Mouse (Mus musculus) 3134 (cell line): Measurements from ENCODE around the gene Phldb2.

Source experiments
- DNase-seq: peaks from one replicate; pipeline ENCODE4 v3.0.0-alpha.2; 2011; ENCODE audit warnings: low spot score; ENCODE audit not compliant: insufficient read length; ENCODE audit errors: extremely low read depth

Phldb2 gene

DNA sequence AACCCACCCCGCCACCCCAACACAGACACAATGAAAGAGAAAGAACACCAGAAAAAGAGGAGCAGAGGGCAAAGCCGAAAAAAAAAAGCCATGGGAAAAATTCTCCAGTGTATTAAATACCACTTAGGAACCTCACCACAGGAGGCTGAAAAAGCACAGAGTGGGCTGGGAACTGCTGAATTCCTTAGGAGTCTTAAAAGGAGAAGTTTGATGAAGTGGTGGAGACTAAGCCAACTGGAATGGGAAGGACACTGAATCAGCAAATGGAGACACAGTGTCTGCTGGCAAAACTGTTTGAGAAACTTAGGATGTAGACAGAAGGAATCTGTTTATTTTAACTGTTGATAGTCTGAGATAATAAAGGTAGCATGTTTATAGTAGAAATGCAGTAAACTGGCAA is 154.8 kb downstream of the Phldb2 start:
- no peak for DNase-seq

DNA sequence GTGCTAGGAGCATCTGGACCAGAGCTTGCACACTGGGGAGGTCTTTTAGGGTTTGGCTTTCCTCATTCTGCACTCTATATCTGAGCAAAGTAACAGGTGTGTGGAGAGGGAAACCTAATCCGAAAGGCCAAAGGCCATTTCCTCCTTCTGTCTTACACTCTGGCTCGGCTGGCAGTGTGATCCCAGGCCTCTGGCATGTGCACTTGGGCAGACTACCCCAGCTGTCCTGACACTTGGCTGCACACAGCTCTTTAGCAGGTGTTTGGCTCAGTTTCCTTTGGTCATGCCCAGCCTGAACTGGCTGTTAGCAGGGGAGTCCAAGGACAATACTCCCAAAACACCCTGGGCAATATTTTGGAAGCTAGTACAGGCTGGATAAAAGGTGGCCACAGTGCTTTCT is 156.6 kb downstream of the Phldb2 start:
- no peak for DNase-seq

DNA sequence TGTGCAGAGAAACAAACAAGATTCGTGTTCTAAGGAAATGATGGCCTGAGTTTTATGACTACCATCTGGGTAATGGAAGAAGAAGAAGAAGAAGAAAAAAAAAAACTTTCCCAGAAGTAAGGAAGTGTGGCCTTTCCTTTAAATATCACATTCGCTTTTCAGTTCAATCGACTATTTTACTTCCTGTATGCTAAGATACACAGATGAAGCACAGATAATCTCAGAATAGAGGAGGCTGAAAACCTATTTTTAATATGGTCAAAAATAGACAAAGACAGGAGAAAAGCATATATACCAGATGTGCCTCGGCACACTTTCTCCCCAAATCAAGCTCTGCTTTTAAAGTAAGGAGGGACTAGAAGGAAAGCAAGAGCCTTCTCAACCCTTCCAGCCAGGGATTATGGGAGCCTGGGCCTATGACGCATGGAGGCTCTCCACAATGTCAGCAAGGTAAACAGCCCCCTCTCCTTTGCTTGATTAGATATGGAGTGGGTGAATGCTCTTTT is 158.2 kb downstream of the Phldb2 start:
- no peak for DNase-seq

DNA sequence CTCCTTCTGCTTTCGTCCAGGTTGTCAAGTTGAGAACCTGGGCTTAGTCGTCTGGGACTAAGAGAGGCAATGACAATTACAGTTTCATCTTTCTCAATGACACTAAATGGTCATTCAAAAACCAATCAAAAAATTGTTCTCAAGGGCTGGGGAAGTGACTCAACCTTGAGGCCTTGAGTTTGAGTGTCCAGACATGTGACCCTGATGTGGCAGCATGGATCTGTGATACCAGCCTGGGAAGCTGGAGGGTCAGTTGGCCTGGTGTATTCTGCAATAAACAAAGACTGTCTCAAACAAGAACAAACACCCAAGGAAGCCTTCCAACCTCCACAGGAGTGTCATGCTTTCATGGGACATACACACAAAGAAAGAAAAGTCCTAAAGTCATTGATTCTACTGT is 160.6 kb downstream of the Phldb2 start:
- DNase-seq: no peak

DNA sequence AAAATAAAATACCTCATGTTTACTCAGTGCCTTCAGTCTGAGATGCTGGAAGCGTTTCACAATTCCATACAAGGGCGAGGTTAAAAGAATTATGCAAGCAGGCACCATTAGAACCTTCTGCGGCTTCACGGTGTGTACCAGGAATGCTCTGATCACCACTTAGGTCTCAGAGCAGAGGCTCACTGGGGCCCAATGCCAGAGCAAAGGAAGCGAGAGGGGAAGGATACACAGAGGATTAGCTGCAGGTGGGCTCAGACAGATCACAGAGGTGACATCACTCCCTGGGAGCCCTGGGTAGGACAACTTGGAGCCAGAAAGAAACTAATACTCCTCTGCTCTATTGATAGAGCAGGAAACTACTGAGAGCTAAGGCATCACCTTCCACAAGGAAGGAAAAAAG is 162.1 kb downstream of the Phldb2 start:
- DNase-seq: no peak

DNA sequence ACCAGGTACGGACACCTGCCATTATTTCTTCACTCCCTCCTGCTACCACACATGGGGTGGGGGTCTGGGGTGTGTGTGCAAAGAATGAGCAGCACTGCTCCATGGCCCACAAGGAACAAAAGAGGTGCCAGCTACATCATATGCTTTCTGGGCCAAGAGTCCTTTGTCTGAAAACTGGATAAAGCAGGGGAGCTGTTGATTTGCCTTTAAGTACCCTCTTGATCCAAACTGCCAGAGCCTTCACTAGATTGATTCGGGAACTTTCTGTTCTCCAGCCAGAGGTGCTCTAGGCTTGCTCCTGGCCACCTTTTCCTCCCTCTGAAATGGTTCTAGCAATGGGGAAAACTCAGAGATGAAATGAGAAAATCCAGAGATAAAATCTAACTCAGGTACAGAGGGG is 164.1 kb downstream of the Phldb2 start:
- DNase-seq: no peak

DNA sequence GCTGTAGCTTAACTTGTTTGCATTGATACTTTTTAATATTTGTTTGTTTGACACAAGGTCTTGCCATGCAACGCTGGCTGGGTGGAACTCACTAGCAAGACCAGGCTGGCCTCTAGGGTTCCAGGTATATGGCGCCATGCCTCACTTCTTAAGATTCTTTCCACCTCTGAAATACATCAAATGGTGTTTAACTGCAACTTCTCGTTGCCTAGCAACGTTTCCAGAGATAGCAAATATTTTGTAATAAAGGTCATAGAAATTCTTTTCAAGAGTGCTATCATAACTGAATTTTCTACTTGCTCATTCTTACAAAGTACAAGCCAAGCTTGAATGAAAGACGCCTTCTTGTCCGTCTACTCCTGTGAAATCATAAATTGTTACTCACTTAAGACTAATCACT is 165.7 kb downstream of the Phldb2 start:
- DNase-seq: no peak

DNA sequence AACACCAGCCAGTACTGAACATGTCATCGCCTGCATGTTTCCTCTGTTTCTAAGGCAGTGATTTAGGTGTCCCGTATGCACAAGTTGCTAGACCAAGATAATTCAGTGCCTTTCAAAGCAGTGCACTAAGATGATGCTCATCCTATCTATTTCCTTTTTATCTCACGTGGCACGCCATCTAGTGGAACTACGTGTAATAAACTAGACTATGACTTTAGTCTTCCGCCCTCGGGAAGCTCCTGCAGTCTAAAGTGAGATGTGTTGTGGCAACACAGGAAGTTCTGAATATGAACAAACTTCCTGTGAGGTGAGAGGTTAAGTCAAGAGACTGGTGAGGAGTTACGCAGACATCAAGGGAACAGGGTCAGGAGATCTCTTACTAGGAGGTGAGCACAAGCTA is 166.8 kb downstream of the Phldb2 start:
- DNase-seq: no peak

DNA sequence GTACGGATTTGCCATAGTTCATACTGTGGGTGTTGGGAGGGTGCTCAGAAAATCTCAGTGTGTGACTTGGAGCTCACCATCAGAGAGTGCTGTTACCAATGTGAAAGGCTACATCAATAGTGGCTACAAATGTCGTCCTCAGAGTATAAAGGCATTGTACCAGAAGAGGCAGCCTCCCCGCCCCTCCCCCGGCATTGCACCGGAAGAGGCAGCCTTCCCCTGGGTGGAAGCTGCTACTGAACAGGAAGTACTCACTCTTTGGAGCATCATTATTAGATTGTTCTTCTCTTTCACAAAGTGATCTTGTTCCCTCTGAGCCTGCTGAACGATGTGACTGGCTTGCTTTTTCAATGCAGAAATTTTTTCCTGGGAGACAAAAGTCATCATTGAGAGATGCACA is 173.4 kb downstream of the Phldb2 start:
- no peak for DNase-seq

DNA sequence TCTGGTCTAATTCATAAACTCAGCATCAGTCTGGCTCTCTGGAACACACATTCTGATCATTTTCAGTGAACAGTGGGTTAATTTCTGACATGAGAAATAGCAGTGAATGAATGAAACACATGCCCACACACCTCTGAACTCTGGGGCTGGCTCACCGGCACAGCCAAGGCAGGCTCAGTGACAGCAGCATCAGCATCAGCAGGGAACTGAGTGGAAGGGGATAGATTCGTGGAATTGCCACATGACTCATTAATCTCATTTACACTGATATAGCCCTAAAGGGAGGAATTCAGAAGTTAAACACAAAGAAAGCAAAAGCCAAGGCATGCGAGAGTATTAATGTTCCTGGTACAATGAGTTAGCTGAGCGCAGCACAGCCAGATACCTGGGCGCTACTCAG is 178.6 kb downstream of the Phldb2 start:
- no peak for DNase-seq

DNA sequence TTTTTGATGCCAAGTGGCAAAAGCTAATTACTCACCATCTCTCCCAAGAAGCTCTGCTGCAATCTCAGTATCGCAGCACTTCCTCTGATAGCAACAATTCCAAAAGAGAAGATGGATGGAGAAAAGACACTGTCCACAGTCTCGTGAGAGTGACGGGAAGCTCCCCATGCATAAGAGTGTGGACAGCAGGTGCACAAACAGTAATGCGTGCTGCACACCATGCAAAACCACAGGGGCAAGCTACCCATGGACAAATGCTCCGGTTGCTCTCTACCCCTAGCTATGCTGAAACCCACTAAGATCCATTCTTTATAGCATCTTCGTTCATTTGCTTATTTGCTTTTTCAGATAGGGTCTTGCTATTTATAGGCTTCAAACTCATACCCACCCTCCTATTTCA is 182.5 kb downstream of the Phldb2 start:
- DNase-seq: no peak

DNA sequence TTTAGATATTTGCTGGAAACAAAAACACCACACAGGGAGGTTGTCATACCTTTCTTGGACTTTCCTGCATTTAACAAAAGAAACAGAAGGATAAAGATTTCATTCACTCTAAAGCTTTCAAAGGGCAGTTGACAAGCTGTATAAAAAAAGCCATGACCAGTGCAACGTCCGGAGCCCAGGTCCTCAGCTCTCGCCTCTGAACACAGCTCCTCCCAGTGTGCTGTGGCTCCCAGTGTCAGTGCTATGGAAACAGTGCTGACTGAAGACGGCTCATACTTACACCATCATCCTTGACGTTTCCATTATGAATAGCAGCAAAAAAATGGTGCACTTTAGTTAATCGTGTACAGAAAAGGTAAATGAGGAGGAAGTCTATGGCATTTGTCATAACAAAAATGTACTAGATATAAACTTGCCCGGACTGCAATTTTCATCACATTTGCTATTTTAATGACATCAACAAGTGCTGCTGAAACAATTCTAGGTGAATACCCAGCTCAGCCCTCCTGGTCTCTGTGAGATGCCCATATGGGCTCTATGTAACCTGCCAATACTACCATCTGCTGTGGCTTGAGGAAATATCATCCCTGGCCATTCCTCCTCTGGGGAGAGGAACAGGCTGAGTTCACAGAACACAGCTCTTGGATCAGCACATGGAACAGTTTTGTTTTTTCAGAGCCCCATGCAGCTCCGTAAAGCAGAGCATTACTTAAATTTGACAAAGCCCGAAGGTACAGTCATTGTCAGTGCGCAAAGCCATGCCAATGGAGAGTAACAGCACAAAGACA is 185.4 kb downstream of the Phldb2 start:
- DNase-seq: no peak

DNA sequence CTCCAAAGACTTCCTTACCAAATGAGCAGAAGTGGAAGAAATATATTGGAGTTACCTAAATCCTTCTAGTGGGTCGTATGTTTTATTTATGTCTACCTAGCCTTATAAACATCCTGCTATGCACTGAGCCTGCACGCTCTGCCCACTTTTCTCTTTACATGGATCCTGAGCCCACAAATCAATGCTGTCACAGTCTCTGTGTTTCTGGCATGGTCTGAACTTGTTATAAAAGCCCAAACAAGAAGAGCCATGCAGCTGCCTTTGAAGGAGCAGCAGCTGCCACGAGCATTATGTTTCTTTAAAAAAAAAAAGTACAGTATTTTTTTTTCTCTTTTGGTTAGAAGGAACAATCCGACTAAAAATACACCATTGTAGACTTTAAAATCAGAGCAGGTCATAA is 186.0 kb downstream of the Phldb2 start:
- DNase-seq: no peak

DNA sequence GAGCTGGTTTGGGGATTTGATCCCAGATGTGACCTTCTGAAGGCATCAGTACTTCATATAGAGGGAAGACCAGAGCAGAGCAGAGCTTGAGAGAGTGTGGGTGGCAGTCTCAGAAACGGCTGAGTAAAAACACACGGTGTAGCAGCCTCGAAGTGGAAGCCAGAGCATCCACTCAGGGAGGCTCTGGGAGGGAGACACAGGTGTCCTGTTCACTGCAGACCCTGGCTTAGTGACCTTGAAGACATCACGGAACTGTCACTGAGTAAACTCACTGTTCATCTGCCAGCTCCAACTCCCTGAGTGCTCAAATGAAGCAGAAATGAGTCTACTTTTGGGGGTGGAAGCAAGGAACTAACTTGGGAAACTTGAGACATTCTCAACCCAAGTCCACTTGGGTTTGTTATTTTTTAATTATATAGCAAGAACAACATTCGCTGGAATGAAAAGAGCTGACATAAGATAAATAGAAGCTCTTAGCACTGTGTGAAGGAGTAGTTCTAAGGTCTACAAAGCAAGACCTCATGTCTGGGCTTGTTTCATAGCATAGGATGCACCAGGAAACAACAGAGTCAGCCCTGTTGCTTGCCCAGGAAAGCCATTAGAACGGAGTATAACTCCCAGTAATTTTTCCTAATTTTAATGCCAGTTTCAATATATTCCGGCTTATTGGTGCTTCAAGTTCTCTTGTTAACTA is 187.4 kb downstream of the Phldb2 start:
- no peak for DNase-seq

DNA sequence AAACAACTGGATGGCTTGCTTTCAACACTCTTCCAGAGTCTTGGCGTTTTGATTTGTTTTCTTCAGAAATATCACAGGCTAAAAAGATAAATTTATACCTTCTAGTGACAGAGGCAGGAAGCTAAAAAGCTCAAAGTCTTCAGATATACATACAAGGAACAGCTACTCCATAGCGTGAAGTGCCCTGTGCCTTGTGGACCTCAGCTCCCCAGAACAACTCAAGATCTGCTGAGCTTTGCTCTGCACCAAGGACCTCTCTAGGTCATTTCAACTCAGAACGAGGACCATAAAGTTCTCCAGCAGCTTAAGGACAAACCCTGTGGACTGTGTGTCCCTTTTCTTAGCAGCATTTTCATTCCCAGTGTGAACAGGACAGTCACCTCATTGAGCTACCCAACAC is 188.3 kb downstream of the Phldb2 start:
- DNase-seq: no peak

DNA sequence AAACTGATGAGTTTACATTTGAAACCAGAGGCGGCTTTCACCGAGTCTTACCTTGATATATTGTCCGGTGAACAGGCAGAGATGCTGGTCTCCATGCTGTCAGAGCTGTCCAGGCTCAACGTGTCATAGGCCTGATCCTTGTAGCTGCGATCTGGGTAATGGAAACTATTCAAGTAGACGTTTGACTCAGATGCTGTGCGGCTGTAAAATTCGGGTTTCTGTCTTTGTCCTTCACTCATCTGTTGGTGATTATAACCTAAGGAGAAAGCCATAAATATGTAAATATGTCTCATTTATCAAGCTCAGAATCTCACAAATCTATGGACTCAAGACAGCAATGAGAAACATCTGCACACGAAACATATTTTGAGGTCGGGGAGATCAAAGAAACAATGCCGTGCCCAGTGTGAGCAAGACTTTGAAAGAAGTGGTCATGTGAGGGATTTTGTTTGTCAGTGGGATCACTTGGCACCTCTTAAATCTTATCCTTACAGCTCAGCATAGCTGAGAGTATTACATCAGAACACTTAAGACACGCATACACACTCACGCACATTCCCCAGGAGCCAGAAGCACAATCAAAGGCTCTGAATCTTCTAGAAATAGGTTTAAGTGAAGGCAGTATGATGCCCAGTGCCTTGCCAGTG is 190.4 kb downstream of the Phldb2 start:
- no peak for DNase-seq

DNA sequence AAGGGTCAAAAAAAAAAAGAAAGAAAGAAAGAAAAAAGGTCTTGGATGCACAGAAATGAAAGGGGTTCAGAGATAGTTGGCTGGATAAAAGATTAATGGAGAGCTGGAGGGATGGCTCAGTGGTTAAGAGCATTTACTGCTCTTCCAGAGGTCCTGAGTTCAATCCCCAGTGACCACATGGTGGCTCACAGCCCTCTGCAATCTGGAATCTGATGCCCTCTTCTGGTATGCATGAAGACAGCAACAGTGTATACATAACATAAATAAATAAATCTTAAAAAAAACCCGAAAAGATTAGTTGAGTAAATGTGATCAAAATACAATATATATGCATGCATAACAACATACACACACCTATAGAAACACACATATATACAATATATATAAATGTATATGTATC is 192.0 kb downstream of the Phldb2 start:
- no peak for DNase-seq

DNA sequence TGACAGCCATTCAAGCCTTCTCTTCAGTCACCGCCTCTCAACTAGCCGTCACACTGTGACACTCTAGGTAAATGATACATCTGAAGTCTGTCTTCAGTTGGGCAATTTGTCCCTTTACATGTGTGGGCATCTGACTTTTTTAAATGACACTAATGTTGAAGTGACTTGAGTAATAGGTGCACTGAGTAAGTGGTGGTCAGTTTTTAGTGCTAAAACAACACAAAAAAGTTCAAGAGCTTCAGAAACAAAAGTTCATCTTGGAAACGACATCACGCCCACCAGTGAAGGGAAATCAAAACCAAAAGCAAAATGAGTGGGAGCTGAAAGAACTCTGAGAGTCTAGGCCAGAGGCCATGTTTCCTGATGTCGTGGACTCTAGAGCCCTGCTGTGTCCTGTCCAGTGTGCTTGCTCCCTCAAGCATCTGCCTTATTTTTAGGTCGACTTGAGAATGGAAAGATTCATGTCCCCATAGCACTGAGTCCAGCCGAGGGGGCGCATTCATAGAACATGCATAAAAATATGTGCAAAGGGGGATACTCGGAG is 194.6 kb downstream of the Phldb2 start:
- DNase-seq: no peak

DNA sequence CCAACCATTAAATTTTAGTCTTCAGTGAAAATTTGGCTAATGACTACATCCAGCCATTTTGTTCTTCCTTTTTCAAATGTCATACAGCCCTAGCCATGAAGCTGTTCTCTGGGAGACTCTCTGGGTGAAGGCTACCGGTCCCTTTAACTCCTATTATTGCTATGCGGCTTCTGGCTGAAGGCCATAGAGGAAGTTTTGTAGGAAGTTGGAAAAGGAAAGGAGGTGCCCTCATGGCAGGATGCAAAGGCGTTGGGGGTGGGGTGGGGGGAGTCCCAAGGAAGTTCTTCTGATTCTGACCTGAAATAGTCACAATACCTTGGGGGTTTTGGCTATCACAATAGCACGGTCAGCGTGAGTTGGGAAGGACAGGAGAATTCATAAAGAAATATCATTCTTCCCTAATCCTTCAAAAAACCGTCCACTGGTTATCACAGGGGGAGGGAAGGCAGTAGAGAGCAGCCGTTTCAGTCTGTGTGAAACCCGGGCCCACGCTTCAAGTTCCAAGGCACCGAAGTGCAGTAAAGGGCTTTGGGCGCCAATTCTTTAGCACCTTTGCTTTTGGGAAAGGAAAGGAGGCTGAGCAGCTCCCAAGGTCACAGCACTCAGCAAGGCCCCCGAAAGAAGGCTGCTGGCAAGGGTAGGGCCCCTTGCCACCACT is 195.8 kb downstream of the Phldb2 start:
- DNase-seq: no peak

DNA sequence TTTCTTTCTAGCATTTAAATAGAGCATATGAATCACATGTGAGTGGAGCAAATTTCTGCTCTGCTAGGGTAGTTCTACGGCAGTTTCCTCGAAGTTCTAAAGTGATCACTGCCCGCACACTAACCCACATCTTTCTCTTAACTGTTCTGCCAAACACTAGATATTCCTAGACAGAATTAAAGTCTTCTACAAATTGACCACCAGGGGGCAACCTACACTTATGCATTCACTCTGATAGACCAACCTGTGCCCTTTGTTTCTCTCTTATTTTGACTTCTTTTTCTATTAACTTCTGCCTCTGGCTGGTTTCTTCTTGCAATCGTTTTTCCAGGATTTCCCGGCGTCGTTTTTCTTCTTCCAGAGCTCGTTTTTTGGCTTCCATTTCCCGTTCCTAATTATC is 196.5 kb downstream of the Phldb2 start:
- DNase-seq: no peak

DNA sequence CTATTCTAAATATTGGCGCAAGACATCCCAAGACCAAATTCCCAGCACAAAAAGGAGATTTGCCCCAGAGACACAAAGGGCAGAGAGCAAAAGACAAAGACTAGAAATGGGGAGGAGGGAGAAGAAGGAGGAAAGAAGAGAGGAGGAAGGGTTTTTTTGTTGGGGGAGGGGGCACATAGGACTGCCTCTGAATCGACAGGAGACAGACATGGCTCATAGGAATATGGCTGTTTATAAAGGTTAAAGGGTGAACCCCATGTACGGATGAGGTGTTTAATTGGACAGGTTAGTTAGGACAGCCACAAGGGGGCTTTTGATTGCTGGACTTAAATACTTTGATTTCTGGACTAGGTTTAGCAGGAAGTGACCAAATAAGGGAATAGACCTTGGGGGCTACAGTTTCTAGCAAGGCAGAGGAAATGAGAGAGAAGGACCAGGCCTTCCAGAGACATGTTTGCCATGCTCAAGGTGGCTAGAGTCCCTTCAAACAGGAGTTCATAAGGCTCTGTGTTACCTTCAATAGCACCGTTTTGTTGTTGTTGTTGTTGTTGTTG is 209.7 kb downstream of the Phldb2 start:
- DNase-seq: no peak
